In the genomic region with DNA sequence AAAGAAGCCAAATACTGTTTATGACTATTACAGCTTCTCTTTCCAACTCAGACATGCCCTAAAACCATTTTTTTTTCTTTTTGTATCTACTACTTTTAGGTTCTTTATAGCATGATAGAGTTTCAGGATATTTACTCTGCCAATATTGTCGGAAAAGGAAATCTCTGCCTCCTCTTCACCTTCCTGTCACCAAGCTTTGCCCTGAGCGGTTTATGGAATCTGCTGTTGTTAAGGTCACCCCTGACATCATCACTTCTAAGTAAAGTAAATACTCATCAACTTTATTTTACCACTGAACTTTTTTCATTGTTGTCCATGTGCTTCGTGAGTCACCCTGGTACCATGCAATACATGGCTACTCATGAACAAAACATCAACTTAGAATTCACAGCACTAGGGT, we compare ENCODE assay signal across 24 mouse cellular contexts.
DNase-seq lines count a peak whose midpoint lies in the region; ATAC-seq and TF ChIP-seq lines count a peak whose summit lies in the region.
"Had no signal": no experiment of that assay in that cellular context is flagged by ENCODE, and none has a peak within 500 bp of the region (broad histone marks: within the 10 kb centered on the region; RNA-seq: fewer than 3 reads in every experiment).

No protein-coding gene starts in this region.

- TF ChIP-seq CTCF in liver, postnatal 0 days (IDR thresholded peaks at IDR 0.05; ENCODE audit: low read depth) = no peak

- 57% methylated on average over 3 of the region's 3 CpGs for WGBS in liver, postnatal 0 days (ENCODE audit: insufficient replicate concordance)
- WGBS in liver, embryonic 11.5 days = 67% methylated on average over 3 of the region's 3 CpGs

- no peaks in the 10 kb centered on the region for H3K9me3 ChIP-seq in liver, postnatal 0 days (ENCODE audit: low read length)
- no peaks in the 10 kb centered on the region for H3K9me3 ChIP-seq in liver, embryonic 11.5 days (ENCODE audit: control insufficient read depth, low read length)
- H3K9me3 ChIP-seq: forebrain, embryonic 10.5 days; hindbrain, embryonic 15.5 days; midbrain, embryonic 10.5 days; neural tube, embryonic 13.5 days had no signal

- H3K36me3 ChIP-seq in liver, postnatal 0 days (replicated peaks; ENCODE audit: insufficient read depth, low read length) = no peaks in the 10 kb centered on the region
- H3K36me3 ChIP-seq in liver, embryonic 11.5 days (ENCODE audit: control insufficient read depth, insufficient read depth, low read length) = no peaks in the 10 kb centered on the region
- H3K36me3 ChIP-seq: forebrain, embryonic 10.5 days; hindbrain, embryonic 15.5 days; midbrain, embryonic 10.5 days; neural tube, embryonic 13.5 days had no signal

- no peak overlapping the region for H3K9ac ChIP-seq in liver, postnatal 0 days (replicated peaks)
- H3K9ac ChIP-seq in liver, embryonic 11.5 days (ENCODE audit: low read depth, low read length) = no peak overlapping the region
- H3K9ac ChIP-seq: hindbrain, embryonic 15.5 days; liver, embryonic 14.5 days; neural tube, embryonic 13.5 days had no signal

- ATAC-seq in liver, postnatal 0 days = peak; percentile 48
- ATAC-seq in liver, embryonic 11.5 days (replicated peaks; ENCODE audit: low FRiP score) = no peak
- ATAC-seq: forebrain, embryonic 16.5 days; midbrain, embryonic 16.5 days had no signal

- no peak for TF ChIP-seq EP300 in liver, postnatal 0 days (IDR thresholded peaks at IDR 0.05; ENCODE audit: low read depth)

- H3K4me1 ChIP-seq in liver, postnatal 0 days (ENCODE audit: insufficient read depth) = no peaks in the 10 kb centered on the region
- H3K4me1 ChIP-seq in liver, embryonic 11.5 days (replicated peaks; ENCODE audit: control insufficient read depth, insufficient read depth, low read length) = no peaks in the 10 kb centered on the region; the same call in 1 of the 2 replicates
- H3K4me1 ChIP-seq: forebrain, embryonic 10.5 days; hindbrain, embryonic 15.5 days; midbrain, embryonic 10.5 days; neural tube, embryonic 13.5 days had no signal

- no peak overlapping the region for H3K4me3 ChIP-seq in liver, postnatal 0 days (ENCODE audit: low read depth, low read length)
- no peak overlapping the region for H3K4me3 ChIP-seq in liver, embryonic 11.5 days (ENCODE audit: low read depth, low read length)
- H3K4me3 ChIP-seq: forebrain, embryonic 10.5 days; hindbrain, embryonic 15.5 days; midbrain, embryonic 10.5 days; myocyte; neural tube, embryonic 13.5 days had no signal

- H3K4me2 ChIP-seq in liver, postnatal 0 days (ENCODE audit: low read depth, low read length) = no peak overlapping the region
- no peak overlapping the region for H3K4me2 ChIP-seq in liver, embryonic 11.5 days
- H3K4me2 ChIP-seq: hindbrain, embryonic 15.5 days; neural tube, embryonic 13.5 days had no signal

- H3K27me3 ChIP-seq in liver, postnatal 0 days (ENCODE audit: insufficient read depth, low read length) = no peaks in the 10 kb centered on the region
- H3K27me3 ChIP-seq in liver, embryonic 11.5 days (replicated peaks; ENCODE audit: control insufficient read depth, insufficient read depth, low read length) = no peaks in the 10 kb centered on the region
- H3K27me3 ChIP-seq: hindbrain, embryonic 15.5 days; neural tube, embryonic 13.5 days had no signal

- peak; percentile 3 to 6 for DNase-seq in adrenal gland, postnatal 36 days
- no peak for DNase-seq in adrenal gland, postnatal 10 days
- DNase-seq in kidney, adult 9 months = peak; percentile 28
- DNase-seq in kidney, adult 18-20 months = no peak
- no peak for DNase-seq in liver, postnatal 0 days
- no peak for DNase-seq in liver, embryonic 11.5 days (ENCODE audit: low spot score)
- peak; percentile 46 for DNase-seq in 3T3-L1 (ENCODE audit: low read depth, low spot score)
- DNase-seq in gastrocnemius, postnatal 25 days = no peak
- DNase-seq: cerebellum, adult 11 months; cerebellum, adult 9-11 months; gastrocnemius, postnatal 10 days; heart, adult 11 months; layer of hippocampus, postnatal 36 days; retina, postnatal 1 day; right cerebral cortex, postnatal 25 days; thymus, postnatal 25 days had no signal

- no peak overlapping the region for H3K27ac ChIP-seq in liver, postnatal 0 days (ENCODE audit: low read depth)
- H3K27ac ChIP-seq in liver, embryonic 11.5 days (ENCODE audit: low read depth, low read length) = no peak overlapping the region
- H3K27ac ChIP-seq: forebrain, embryonic 10.5 days; hindbrain, embryonic 15.5 days; liver, embryonic 14.5 days; midbrain, embryonic 10.5 days; neural tube, embryonic 13.5 days had no signal

Comparison
In these comparisons a context has a peak if more than half of its experiments do, and no peak if none do; other contexts are left out.
1. DNase-seq: peak in adrenal gland, postnatal 36 days (2 of 2), kidney, adult 9 months (single experiment) and 3T3-L1 (single experiment); none in adrenal gland, postnatal 10 days (single experiment), kidney, adult 18-20 months (single experiment), liver, postnatal 0 days (single experiment), liver, embryonic 11.5 days (single experiment) and gastrocnemius, postnatal 25 days (single experiment).